Comparison of ENCODE assay signal across 8 mouse cellular contexts in the genomic region with DNA sequence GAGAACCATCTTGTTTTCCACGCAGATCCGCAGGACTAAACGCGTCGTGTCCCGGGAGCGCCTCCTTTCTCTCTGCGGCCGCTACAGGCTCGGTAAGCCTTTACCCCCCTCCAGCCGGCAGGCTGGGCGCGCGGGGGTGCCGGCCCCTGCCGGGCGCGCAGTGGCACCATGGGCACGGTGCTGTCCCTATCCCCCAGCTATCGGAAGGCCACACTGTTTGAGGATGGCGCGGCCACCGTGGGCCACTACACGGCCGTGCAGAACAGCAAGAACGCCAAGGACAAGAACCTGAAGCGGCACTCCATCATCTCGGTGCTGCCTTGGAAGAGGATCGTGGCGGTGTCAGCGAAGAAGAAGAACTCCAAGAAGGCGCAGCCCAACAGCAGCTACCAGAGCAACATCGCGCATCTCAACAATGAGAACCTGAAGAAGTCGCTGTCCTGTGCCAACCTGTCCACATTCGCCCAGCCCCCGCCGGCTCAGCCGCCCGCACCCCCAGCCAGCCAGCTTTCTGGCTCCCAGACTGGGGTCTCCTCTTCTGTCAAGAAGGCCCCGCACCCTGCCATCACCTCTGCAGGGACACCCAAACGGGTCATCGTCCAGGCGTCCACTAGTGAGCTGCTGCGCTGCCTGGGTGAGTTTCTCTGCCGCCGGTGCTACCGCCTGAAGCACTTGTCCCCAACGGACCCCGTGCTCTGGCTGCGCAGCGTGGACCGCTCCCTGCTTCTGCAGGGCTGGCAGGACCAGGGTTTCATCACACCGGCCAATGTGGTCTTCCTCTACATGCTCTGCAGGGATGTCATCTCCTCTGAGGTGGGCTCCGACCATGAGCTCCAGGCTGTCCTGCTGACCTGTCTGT. TPM values are rescaled to one million over a fixed set of nuclear protein-coding genes. Genes with fewer than 3 reads are reported as not detected.
A peak's percentile ranks its signal among the peaks of the same experiment; 100 is the strongest.
DNase-seq lines count a peak whose midpoint lies in the region; ATAC-seq lines count a peak whose summit lies in the region.

No protein-coding gene starts in this region.

- no peak overlapping the region for H3K27ac ChIP-seq in brown adipose tissue, adult 24 weeks (replicated peaks; ENCODE audit: low read depth, low read length)
- peak overlapping the region; percentile 99 for H3K27ac ChIP-seq in forebrain, embryonic 13.5 days
- H3K27ac ChIP-seq in kidney, embryonic 15.5 days, result peak overlapping the region; percentile 74
- peak overlapping the region; percentile 99 for H3K27ac ChIP-seq in midbrain, embryonic 14.5 days (replicated peaks; ENCODE audit: low read depth, low read length)

- WGBS in forebrain, embryonic 13.5 days, result 12% methylated on average over 53 of the region's 55 CpGs
- WGBS in kidney, embryonic 15.5 days, result 12% methylated on average over 55 of the region's 55 CpGs
- WGBS in midbrain, embryonic 14.5 days, result 6% methylated on average over 52 of the region's 55 CpGs

- peak overlapping the region; percentile 99 for H3K9ac ChIP-seq in forebrain, embryonic 13.5 days
- H3K9ac ChIP-seq in kidney, embryonic 15.5 days, result peak overlapping the region; percentile 68
- H3K9ac ChIP-seq in midbrain, embryonic 14.5 days (replicated peaks; ENCODE audit: low read length), result peak overlapping the region; percentile 99

- peak; percentile 25 for ATAC-seq in forebrain, embryonic 13.5 days
- peak; percentile 28 for ATAC-seq in kidney, embryonic 15.5 days (replicated peaks; ENCODE audit: low FRiP score)
- ATAC-seq in midbrain, embryonic 14.5 days (ENCODE audit: low FRiP score, low TSS enrichment), result peak; percentile 24
- ATAC-seq in frontal cortex, adult (ENCODE audit: low TSS enrichment), result no peak

- H3K27me3 ChIP-seq in forebrain, embryonic 13.5 days, result peaks cover 6% of the 10 kb centered on the region; the same call in 1 of the 2 replicates
- peaks cover 7% of the 10 kb centered on the region; the same call in 1 of the 2 replicates for H3K27me3 ChIP-seq in kidney, embryonic 15.5 days
- H3K27me3 ChIP-seq in midbrain, embryonic 14.5 days (ENCODE audit: control insufficient read depth, insufficient read depth, low read length), result no peaks in the 10 kb centered on the region

- H3K4me1 ChIP-seq in brown adipose tissue, adult 24 weeks (ENCODE audit: control insufficient read depth, insufficient read depth, insufficient read length, low read length), result peaks cover 4% of the 10 kb centered on the region
- H3K4me1 ChIP-seq in forebrain, embryonic 13.5 days, result peaks cover 49% of the 10 kb centered on the region
- H3K4me1 ChIP-seq in kidney, embryonic 15.5 days, result peaks cover 36% of the 10 kb centered on the region
- peaks cover 30% of the 10 kb centered on the region for H3K4me1 ChIP-seq in midbrain, embryonic 14.5 days (ENCODE audit: control insufficient read depth, insufficient read depth, low read length)

- peak overlapping the region; percentile 89 for H3K4me2 ChIP-seq in forebrain, embryonic 13.5 days
- H3K4me2 ChIP-seq in kidney, embryonic 15.5 days, result peak overlapping the region; percentile 100
- peak overlapping the region; percentile 98 for H3K4me2 ChIP-seq in midbrain, embryonic 14.5 days (ENCODE audit: low read length)

- peak overlapping the region; percentile 66 for H3K4me3 ChIP-seq in brown adipose tissue, adult 24 weeks (ENCODE audit: insufficient read depth, low read depth, low read length)
- peak overlapping the region; percentile 94 for H3K4me3 ChIP-seq in forebrain, embryonic 13.5 days
- peak overlapping the region; percentile 75 for H3K4me3 ChIP-seq in kidney, embryonic 15.5 days (replicated peaks)
- peak overlapping the region; percentile 90 for H3K4me3 ChIP-seq in midbrain, embryonic 14.5 days (replicated peaks; ENCODE audit: low read depth, low read length)

- peak; percentile 49 to 56 for DNase-seq in left cerebral cortex, postnatal 25 days (ENCODE audit: low spot score in 2 of 2)
- no peak for DNase-seq in left cerebral cortex, adult 8-10 months (ENCODE audit: low spot score in 2 of 2)
- DNase-seq in midbrain, embryonic 14.5 days, result peak; percentile 63
- no peak for DNase-seq in gastrocnemius, postnatal 14 days

- peaks cover 38% of the 10 kb centered on the region for H3K36me3 ChIP-seq in forebrain, embryonic 13.5 days (ENCODE audit: poor library complexity, severe bottlenecking)
- H3K36me3 ChIP-seq in kidney, embryonic 15.5 days, result peaks cover 28% of the 10 kb centered on the region
- H3K36me3 ChIP-seq in midbrain, embryonic 14.5 days (ENCODE audit: control insufficient read depth, insufficient read depth, low read length), result peaks cover 35% of the 10 kb centered on the region

- H3K9me3 ChIP-seq in forebrain, embryonic 13.5 days (replicated peaks), result no peaks in the 10 kb centered on the region
- H3K9me3 ChIP-seq in kidney, embryonic 15.5 days (replicated peaks), result no peaks in the 10 kb centered on the region
- H3K9me3 ChIP-seq in midbrain, embryonic 14.5 days (ENCODE audit: control insufficient read depth, low read length), result no peaks in the 10 kb centered on the region

- intact Hi-C loops in left cerebral cortex, postnatal 25 days (cut with DNase I), result loop anchor here (2.0 to 5.0 kb wide), 2 partner anchors 75 to 193 kb away; no protein-coding TSS in a partner anchor
- intact Hi-C loops in gastrocnemius, postnatal 14 days (cut with DNase I; ENCODE audit: low total_unique reads), result no loop called here

RNA-seq across cellular contexts. Expression of a gene that starts 0.7 kb away (rescaled TPM):
- total RNA-seq in left cerebral cortex, postnatal 25 days (2021), result 100 to 1,000 TPM; 339 to 344 TPM
- total RNA-seq in left cerebral cortex, adult 8-10 months (2022), result 100 to 1,000 TPM; 252 to 280 (median 262) TPM
- not detected in 2 replicates for polyA plus RNA-seq in brown adipose tissue, adult 24 weeks (2012; ENCODE audit: insufficient read depth, insufficient read length, missing spikeins)
- 67.9 and 73.9 TPM in 2 replicates for polyA plus RNA-seq in forebrain, embryonic 13.5 days (2015; fragmentation: Nextera tagmentation; extraction: Ambion mirVana)
- 1.1 and 1.3 TPM in 2 replicates for polyA plus RNA-seq in kidney, embryonic 15.5 days (2015; fragmentation: Nextera tagmentation; extraction: Ambion mirVana)
- polyA plus RNA-seq in midbrain, embryonic 14.5 days (2014; fragmentation: Nextera tagmentation; extraction: Ambion mirVana), result 103 and 134 TPM in 2 replicates
- total RNA-seq in gastrocnemius, postnatal 14 days (2021), result 1 to 10 TPM; 1.5 to 3.0 TPM

RNA-seq across cellular contexts. Expression of a gene that starts 49.2 kb away (rescaled TPM):
- 100 to 1,000 TPM in 1 of 2 experiments, 10 to 100 TPM in 1; 93.5 to 110 TPM for total RNA-seq in left cerebral cortex, postnatal 25 days (2021)
- total RNA-seq in left cerebral cortex, adult 8-10 months (2022), result 100 to 1,000 TPM in 1 of 4 experiments, 10 to 100 TPM in 3; 93.9 to 105 (median 97.8) TPM
- polyA plus RNA-seq in brown adipose tissue, adult 24 weeks (2012; ENCODE audit: insufficient read depth, insufficient read length, missing spikeins), result 103 and 110 TPM in 2 replicates
- 370 and 373 TPM in 2 replicates for polyA plus RNA-seq in forebrain, embryonic 13.5 days (2015; fragmentation: Nextera tagmentation; extraction: Ambion mirVana)
- polyA plus RNA-seq in kidney, embryonic 15.5 days (2015; fragmentation: Nextera tagmentation; extraction: Ambion mirVana), result 306 and 318 TPM in 2 replicates
- 266 and 299 TPM in 2 replicates for polyA plus RNA-seq in midbrain, embryonic 14.5 days (2014; fragmentation: Nextera tagmentation; extraction: Ambion mirVana)
- 100 to 1,000 TPM; 121 to 128 TPM for total RNA-seq in gastrocnemius, postnatal 14 days (2021)

Comparison
In these comparisons a context has a peak if more than half of its experiments do, and no peak if none do; other contexts are left out.
1. DNase-seq: peak in left cerebral cortex, postnatal 25 days (2 of 2) and midbrain, embryonic 14.5 days (single experiment); none in left cerebral cortex, adult 8-10 months (0 of 2) and gastrocnemius, postnatal 14 days (single experiment).
2. RNA of a gene that starts 0.7 kb away (polyA plus RNA-seq): 103 to 134 TPM in midbrain, embryonic 14.5 days and 67.9 to 73.9 TPM in forebrain, embryonic 13.5 days; 1.1 to 1.3 TPM in kidney, embryonic 15.5 days and not detected in brown adipose tissue, adult 24 weeks; every median in the first group is over 10 times any median in the second.
3. Peak in every context shown above with its lines, with median percentiles within 50 percentile points of each other: H3K4me3 ChIP-seq, H3K4me2 ChIP-seq and H3K9ac ChIP-seq.